In the genomic region with DNA sequence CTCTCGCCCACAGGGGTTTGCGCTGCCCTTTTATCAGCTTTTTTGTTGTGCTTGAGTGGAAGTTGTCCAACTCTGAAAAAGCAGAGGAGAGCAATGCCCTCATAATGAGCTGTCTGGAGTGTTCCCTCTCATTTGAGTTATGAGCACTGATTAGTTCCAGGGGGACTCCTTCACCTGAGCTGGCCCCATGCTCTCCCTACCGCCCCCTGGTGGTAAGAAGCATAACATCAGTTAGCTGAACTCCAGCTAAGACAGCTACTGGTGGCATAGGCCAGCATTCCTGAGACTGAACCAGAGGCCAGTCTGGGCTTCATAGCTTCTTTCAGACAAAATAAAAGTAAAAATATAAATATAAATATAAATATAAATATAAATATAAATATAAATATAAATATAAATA, we compare ENCODE assay signal across 8 mouse cellular contexts.
DNase-seq lines count a peak whose midpoint lies in the region; ATAC-seq and TF ChIP-seq lines count a peak whose summit lies in the region.

No protein-coding gene starts in this region.

- no peak overlapping the region for H3K4me3 ChIP-seq in hindbrain, embryonic 10.5 days
- no peak overlapping the region for H3K4me3 ChIP-seq in hindbrain, embryonic 12.5 days
- no peak overlapping the region for H3K4me3 ChIP-seq in MEL (ENCODE audit: control insufficient read depth in 1 of 2, insufficient read depth in 1 of 2, low read depth in 2 of 2, low read length in 2 of 2)

- intact Hi-C loops in left cerebral cortex, postnatal 25 days (cut with DNase I), result loop anchor here (5.0 kb wide), 2 partner anchors 171 to 251 kb away; no protein-coding TSS in a partner anchor

- H3K27me3 ChIP-seq in hindbrain, embryonic 10.5 days (ENCODE audit: insufficient read depth, poor library complexity, severe bottlenecking), result no peaks in the 10 kb centered on the region
- no peaks in the 10 kb centered on the region for H3K27me3 ChIP-seq in hindbrain, embryonic 12.5 days
- no peaks in the 10 kb centered on the region for H3K27me3 ChIP-seq in MEL (ENCODE audit: control insufficient read depth in 1 of 2, insufficient read depth in 2 of 2, low read length in 2 of 2)
- no peaks in the 10 kb centered on the region for H3K27me3 ChIP-seq in splenic B cell, adult 2 months (ENCODE audit: control insufficient read depth, insufficient read depth, low read length, poor library complexity, severe bottlenecking)

- peaks cover 10% of the 10 kb centered on the region for H3K4me1 ChIP-seq in hindbrain, embryonic 10.5 days (replicated peaks)
- 0 out of 2 replicates have a peak, but pooled peaks cover 8% of the 10 kb centered on the region for H3K4me1 ChIP-seq in hindbrain, embryonic 12.5 days
- H3K4me1 ChIP-seq in MEL (ENCODE audit: control insufficient read depth in 1 of 2, insufficient read depth in 2 of 2, low read length in 2 of 2), result no peaks in the 10 kb centered on the region

- no peak for TF ChIP-seq EP300 in MEL (IDR thresholded peaks at IDR 0.05; ENCODE audit: low read depth in 1 of 2, low read length in 2 of 2)

- 68% methylated on average over 3 of the region's 3 CpGs for WGBS in hindbrain, embryonic 10.5 days
- 67% methylated on average over 3 of the region's 3 CpGs for WGBS in hindbrain, embryonic 12.5 days

- H3K79me2 ChIP-seq in MEL (ENCODE audit: control insufficient read depth, insufficient read depth, low read length, poor library complexity), result no peaks in the 10 kb centered on the region

- no peak for ATAC-seq in hindbrain, embryonic 12.5 days (ENCODE audit: low FRiP score)

- no peaks in the 10 kb centered on the region for H3K9me3 ChIP-seq in hindbrain, embryonic 10.5 days
- no peaks in the 10 kb centered on the region for H3K9me3 ChIP-seq in hindbrain, embryonic 12.5 days (replicated peaks)
- H3K9me3 ChIP-seq in MEL (replicated peaks; ENCODE audit: insufficient read depth, low read length), result no peaks in the 10 kb centered on the region

- no peak overlapping the region for H3K4me2 ChIP-seq in hindbrain, embryonic 12.5 days (replicated peaks)

- peak; percentile 18 for DNase-seq in hindbrain, embryonic 10.5 days (ENCODE audit: low spot score)
- DNase-seq in 3T3-L1 (ENCODE audit: low read depth, low spot score) (peak; percentile 19), MEL (ENCODE audit: low read depth, low spot score) (peak; percentile 10)
- peak; percentile 71 to 78 for DNase-seq in cerebellum, postnatal 10 days
- DNase-seq in left cerebral cortex, postnatal 25 days (ENCODE audit: low spot score in 2 of 2), result peak; percentile 28 to 47
- peak; percentile 2 for DNase-seq in splenic B cell, adult 2 months (ENCODE audit: low read depth, low spot score)
- DNase-seq in thymus, postnatal 25 days, result no peak

- peak; percentile 24 to 42 (median 26) for TF ChIP-seq CTCF in MEL (IDR thresholded peaks at IDR 0.05 in 2 of 3, conservative IDR thresholded peaks at IDR 0.05 in 1 of 3; ENCODE audit: control insufficient read depth in 1 of 3, insufficient read depth in 1 of 3, low read depth in 2 of 3, low read length in 3 of 3, poor library complexity in 1 of 3, severe bottlenecking in 1 of 3)

- H3K36me3 ChIP-seq in hindbrain, embryonic 10.5 days, result no peaks in the 10 kb centered on the region
- no peaks in the 10 kb centered on the region for H3K36me3 ChIP-seq in hindbrain, embryonic 12.5 days
- H3K36me3 ChIP-seq in MEL (ENCODE audit: control insufficient read depth in 1 of 2, insufficient read depth in 2 of 2, low read length in 2 of 2), result no peaks in the 10 kb centered on the region
- no peaks in the 10 kb centered on the region for H3K36me3 ChIP-seq in splenic B cell, adult 2 months (ENCODE audit: control insufficient read depth, insufficient read depth, low read length, poor library complexity, severe bottlenecking)

- no peak for TF ChIP-seq POLR2A in MEL (IDR thresholded peaks at IDR 0.05; ENCODE audit: control insufficient read depth in 1 of 2, insufficient read depth in 1 of 2, low read depth in 1 of 2, low read length in 2 of 2, poor library complexity in 1 of 2)

- H3K27ac ChIP-seq in hindbrain, embryonic 10.5 days, result no peak overlapping the region
- H3K27ac ChIP-seq in hindbrain, embryonic 12.5 days, result no peak overlapping the region
- no peak overlapping the region for H3K27ac ChIP-seq in MEL (ENCODE audit: control insufficient read depth, low read depth, low read length)

- H3K9ac ChIP-seq in hindbrain, embryonic 12.5 days, result no peak overlapping the region
- H3K9ac ChIP-seq in MEL (ENCODE audit: control insufficient read depth, low read depth, low read length, poor library complexity, severe bottlenecking), result no peak overlapping the region

- TF ChIP-seq RAD21 in MEL (IDR thresholded peaks at IDR 0.05; ENCODE audit: low read depth, low read length), result no peak

TF ChIP-seq in MEL, 35 proteins besides CTCF, POLR2A, EP300 and RAD21:
- TF ChIP-seq GATA1 (IDR thresholded peaks at IDR 0.05; ENCODE audit: low read depth, low read length) (no peak), TCF12 (IDR thresholded peaks at IDR 0.05; ENCODE audit: low read depth, low read length) (no peak), SMC3 (IDR thresholded peaks at IDR 0.05; ENCODE audit: low read depth, low read length) (peak; percentile 18; the same call in 1 of the 2 replicates)
TF ChIP-seq in MEL: peak in this region for 1.
